Mouse (Mus musculus) embryonic stem cell, embryonic (primary cell): ENCODE results near the gene Dstn.

Source experiments
- CTCF ChIA-PET, 4 experiments: fragments of 300-600 bp in 2 of 4; fragments of 350-600 bp in 2 of 4; sonication (Branson Sonifier 250); formaldehyde crosslinking; loops; one replicate each; lab custom pipeline; 2022; ENCODE audit warnings: inconsistent platforms in 2 of 4; lab: Charles Lee
- POLR2A ChIA-PET, 4 experiments: fragments of 300-600 bp in 2 of 4; fragments of 350-600 bp in 2 of 4; sonication (Branson Sonifier 250); formaldehyde crosslinking; loops; one replicate each; lab custom pipeline; 2022; ENCODE audit warnings: antibody characterized with exemption in 4 of 4, inconsistent platforms in 1 of 4; lab: Charles Lee

The Dstn gene

DNA sequence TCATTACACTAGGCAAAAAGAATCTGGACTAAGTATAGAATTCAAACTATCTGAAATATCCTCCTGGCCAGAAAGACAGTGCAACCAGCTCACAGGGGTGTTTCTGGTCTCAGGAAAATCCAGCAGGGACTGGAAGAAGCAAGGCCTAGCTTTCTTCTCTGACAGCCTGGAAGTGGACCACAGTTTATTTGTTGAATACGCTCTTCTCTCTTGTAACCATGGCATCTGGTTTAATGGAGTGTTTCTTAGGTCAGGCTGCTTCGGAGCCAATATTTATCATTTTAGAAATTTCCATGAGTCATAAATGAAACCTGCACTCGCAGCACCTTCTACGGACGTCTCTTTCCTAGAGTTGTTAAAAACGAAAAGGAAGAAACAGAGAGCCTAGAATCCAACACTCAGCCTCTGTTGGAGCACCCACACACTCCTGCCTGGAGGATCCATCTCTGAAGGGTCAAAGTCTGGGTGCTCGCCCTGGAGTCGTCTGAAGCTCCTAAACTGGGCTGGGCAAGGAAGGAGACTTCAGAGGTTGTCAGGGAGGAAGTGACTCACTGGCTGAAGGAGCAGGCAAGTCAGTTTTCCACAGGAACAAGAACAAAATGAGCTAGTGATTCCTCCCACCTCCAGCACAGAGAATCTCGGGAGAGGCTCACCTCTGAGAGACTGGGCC lies 11.6 kb upstream of the Dstn start:
- ChIA-PET POLR2A (interaction anchor here in 2 of 4 experiments (0.7 to 5.5 kb wide), 9 partner anchors 10 to 21 kb away, joined by 3 to 26 read pairs (median 3); partner anchors contain the start of gene Dstn (in 1 of the 2)), CTCF (no interaction called here)

DNA sequence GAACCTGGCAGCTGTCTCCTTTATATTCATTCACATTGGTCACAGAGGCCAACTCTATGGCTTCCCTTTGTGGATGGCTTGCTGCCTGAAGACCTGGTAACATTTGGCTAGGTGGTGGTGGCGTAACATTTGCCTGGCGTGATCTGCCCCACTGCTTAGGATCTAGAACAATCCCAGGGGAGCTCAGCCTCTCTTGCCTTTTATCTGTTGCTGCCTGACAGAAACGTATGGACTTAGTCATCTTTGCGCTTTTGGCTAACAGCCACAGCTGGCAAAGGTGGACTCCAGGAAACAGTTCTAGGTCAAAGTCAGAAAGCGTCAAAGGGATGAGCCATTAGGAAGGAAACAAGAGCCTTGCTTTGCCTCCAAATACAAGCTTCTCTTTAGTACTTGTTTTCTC lies 10.2 kb upstream of the Dstn start:
- ChIA-PET POLR2A (interaction anchor here in 2 of 4 experiments (0.6 to 5.5 kb wide), 6 partner anchors 9 to 22 kb away, joined by 3 to 26 read pairs (median 3); partner anchors contain the start of gene Dstn (in 2 of the 2)), CTCF (no interaction called here)

DNA sequence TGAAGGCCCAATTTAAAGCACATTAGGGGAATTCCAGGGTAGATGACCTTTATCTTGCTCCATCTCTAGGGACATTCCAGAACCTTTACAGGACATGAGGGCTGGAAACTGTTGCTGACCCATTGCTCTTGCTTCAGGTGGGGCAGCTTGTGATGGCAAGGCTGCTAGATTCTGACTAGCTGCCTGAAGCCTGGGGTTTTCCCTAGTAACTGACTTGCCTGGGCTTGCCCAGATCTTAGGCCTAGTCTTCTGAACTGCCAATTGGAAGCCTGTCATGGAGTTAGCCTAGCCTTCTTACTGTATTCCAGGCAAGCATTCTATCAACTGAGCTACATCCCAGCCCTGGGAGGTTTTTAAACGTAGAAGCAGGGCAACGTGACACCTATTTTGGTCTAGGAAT lies 5.9 kb upstream of the Dstn start:
- CTCF ChIA-PET, result interaction anchor here in 1 of 4 experiments (0.5 to 1.0 kb wide), 2 partner anchors 16 to 508 kb away, joined by 3 read pairs; no protein-coding TSS in a partner anchor
- POLR2A ChIA-PET, result interaction anchor here in 2 of 4 experiments (0.6 to 2.4 kb wide), 26 partner anchors 8 to 373 kb away, joined by 3 to 21 read pairs (median 3); partner anchors contain the start of gene Rrbp1 (in 1 of the 2)

DNA sequence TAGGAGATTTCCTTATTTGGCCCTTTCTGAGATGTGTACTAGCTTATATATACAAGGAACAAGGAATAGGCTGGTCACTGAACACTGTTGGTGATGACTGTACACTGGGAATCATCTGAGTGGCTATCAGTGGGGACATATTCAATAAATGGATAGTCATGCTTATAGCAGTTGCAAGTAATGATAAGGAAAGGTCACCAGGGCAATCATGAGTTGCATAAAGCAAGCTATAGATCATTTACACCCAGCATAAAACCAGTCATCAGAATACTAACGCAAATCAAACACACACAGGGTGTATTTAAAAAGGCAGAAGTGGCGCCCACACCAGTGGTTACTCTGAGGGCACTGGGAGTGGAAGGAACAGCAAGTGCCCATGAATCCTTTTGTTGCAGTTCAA lies 2.9 kb upstream of the Dstn start:
- ChIA-PET POLR2A (interaction anchor here in 2 of 4 experiments (0.5 to 2.9 kb wide), 10 partner anchors 11 to 176 kb away, joined by 3 to 11 read pairs (median 3); partner anchors contain the start of gene Rrbp1 (in 1 of the 2)), CTCF (interaction anchor here in 2 of 4 experiments (0.7 to 1.3 kb wide), 2 partner anchors 27 to 69 kb away, joined by 3 read pairs; no protein-coding TSS in a partner anchor)

DNA sequence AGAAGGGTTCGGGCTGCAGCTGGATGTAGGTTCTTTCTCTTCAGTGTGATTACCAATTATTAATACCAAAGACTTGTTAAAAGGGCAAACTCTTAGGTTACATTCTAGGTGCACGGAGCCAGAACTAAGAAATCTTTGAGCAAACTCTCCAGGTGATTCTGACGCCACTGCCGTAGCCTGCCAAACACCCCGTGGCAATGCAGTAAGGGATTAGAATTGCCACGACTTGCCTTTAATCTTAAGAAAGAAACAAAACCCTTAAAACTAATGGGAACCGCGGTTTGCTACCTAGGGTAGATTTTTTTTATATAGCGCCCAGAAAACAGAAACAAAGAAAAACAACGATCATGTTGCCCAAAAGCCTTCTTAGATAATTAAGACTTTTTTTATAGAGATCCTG lies 899 bp upstream of the Dstn start:
- ChIA-PET CTCF (interaction anchor here in 2 of 4 experiments (0.7 kb wide), 2 partner anchors 66 to 120 kb away, joined by 4 to 5 read pairs; no protein-coding TSS in a partner anchor), POLR2A (interaction anchor here (0.5 to 2.9 kb wide), 20 partner anchors 9 to 1942 kb away, joined by 3 to 11 read pairs (median 4); partner anchors contain the start of gene Rrbp1 (in 2 of the 4))

DNA sequence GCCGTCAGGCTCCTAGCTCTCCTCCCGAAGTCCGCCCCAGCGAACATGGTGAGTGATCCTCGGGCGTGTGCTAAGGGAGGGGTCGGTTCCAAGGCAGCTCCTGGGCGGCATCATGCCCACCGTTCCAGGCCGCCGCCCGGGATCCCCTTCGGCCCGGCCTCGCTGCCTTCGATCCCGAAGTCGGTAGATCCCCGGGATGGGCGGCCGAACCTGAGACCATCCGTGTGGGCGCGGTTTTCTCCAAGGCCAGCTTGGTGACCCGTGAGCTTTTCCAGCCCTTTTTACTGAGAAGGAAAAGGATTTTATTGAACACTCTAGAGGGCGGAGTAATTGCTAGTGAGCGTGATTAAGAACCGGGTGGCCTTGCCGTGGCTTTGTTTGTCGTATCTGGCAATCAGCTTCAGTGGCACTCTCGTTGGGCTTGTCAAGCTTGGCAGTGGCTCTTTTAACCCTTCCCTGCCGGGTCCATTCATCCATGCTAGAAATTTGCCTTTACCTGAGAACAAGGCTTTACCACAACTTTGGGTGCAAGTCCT lies 548 bp downstream of the Dstn start:
- CTCF ChIA-PET, result interaction anchor here in 3 of 4 experiments (0.6 to 1.4 kb wide), 4 partner anchors 9 to 95 kb away, joined by 4 to 5 read pairs (median 4); partner anchors contain the start of gene Rrbp1 (in 1 of the 3)
- POLR2A ChIA-PET, result interaction anchor here (0.5 to 14.0 kb wide), 114 partner anchors 8 to 678 kb away, joined by 3 to 206 read pairs (median 4); partner anchors contain the start of genes Bfsp1 (in 3 of the 4), Rrbp1 (in 3 of the 4), Kat14 (in 2 of the 4) and Mgme1 (in 2 of the 4)

DNA sequence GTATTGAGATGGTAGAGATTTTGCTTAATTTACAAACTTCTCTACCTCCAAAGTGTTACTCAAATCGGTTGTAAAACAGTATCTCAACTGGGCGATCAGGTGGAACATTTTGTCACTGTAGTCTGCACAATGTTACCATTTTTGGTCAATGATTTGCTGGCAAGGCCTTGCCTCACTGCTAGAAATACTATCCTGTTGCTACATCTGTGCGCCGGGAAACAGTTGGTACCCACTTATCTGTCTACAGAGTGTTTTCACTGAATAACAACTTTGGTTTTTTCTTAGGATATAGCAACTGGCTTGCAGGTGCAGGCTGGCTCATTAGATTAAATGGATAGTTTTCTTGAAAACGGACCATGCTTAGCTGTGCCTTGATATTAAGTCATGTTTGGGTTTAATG lies 1.1 kb downstream of the Dstn start:
- POLR2A ChIA-PET, result interaction anchor here (0.8 to 14.0 kb wide), 79 partner anchors 8 to 677 kb away, joined by 3 to 206 read pairs (median 5); partner anchors contain the start of genes Rrbp1 (in 3 of the 4), Bfsp1 (in 2 of the 4), Kat14 (in 2 of the 4) and Pet117 (in 2 of the 4)
- CTCF ChIA-PET, result interaction anchor here in 3 of 4 experiments (0.6 to 1.4 kb wide), 4 partner anchors 9 to 95 kb away, joined by 4 to 5 read pairs (median 4); partner anchors contain the start of gene Rrbp1 (in 1 of the 3)

DNA sequence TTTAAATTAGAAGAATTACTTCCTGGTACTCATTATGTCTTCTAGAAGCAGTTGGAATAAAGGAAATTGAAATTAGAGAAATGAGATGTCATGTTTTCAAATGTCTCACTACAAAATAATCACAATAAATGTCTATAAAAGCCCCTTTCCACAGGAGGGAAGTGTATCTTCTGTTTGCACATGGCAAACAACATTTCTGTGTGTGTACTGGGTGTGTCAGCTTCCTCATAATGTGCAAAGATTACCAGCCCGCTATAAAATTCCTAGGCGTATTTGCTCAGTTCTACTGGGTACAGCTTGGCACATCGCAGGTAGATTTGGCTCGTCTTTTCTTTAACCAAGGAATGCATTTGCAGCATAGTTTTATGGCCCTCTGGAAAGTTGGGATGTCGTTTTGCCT lies 2.5 kb downstream of the Dstn start:
- ChIA-PET POLR2A (interaction anchor here in 3 of 4 experiments (0.5 to 14.0 kb wide), 17 partner anchors 8 to 541 kb away, joined by 3 to 206 read pairs (median 3); partner anchors contain the start of genes Rrbp1 (in 2 of the 3) and Mgme1 (in 1 of the 3)), CTCF (interaction anchor here in 1 of 4 experiments (0.7 kb wide), 1 partner anchor 64 kb away, joined by 3 read pairs; no protein-coding TSS in a partner anchor)

DNA sequence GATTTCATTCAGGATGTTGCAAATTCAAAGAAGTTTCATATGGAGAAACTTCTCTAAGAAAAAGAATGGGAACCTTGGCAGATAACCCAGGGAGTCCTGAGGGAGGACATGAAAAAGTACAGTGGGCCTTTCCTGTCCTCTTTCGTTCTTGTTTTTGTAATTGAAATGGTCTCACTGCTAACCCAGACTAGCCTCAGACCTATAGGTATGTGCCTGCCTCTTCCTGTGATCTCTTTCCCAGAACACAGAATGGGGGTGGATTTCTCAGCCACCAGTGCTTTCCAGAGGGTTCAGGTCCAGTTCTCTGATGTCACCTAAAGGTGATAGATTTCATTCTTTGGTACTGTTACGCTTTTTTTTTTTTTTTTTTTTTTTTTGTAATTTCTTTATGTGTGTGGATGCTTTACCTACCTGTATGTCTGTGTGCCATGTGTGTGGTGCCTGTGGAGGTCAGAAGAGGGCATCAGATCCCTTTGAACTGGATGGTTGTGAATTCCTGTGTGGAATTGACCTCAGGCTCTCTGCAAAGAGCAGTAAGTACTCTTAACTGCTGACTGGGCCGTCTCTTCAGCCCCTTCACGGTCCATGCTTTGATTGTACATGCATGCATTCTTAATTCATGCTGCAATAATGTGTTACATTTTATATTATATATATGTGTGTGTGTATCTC lies 3.8 kb downstream of the Dstn start:
- ChIA-PET POLR2A (interaction anchor here in 2 of 4 experiments (0.6 to 14.0 kb wide), 16 partner anchors 7 to 327 kb away, joined by 3 to 206 read pairs (median 4); partner anchors contain the start of gene Rrbp1 (in 2 of the 2)), CTCF (no interaction called here)

DNA sequence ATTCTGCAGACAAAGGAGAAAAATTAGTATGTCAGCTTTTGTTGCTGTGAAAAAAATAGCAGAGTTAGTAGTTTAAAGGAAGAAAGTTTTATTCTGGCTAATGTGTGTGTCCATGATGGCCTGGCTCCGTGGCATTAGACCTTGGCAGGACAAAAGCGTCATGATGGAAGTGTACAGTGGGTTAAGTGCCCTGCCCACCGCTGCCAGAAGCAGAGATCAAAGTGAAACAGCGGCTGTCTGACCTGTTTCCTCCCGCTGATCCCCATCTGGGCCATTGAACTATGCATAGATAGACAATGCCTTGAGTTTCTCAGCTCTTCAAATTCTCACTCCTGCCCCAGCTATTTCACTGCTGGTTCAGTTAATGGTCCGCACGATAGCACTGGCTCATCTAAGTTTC lies 9.0 kb downstream of the Dstn start:
- CTCF ChIA-PET, result interaction anchor here in 2 of 4 experiments (0.5 to 1.2 kb wide), 2 partner anchors 72 to 188 kb away, joined by 3 to 7 read pairs; no protein-coding TSS in a partner anchor
- POLR2A ChIA-PET, result interaction anchor here (0.6 to 14.0 kb wide), 22 partner anchors 7 to 384 kb away, joined by 3 to 206 read pairs (median 4); partner anchors contain the start of genes Dstn (in 4 of the 4) and Rrbp1 (in 1 of the 4)

DNA sequence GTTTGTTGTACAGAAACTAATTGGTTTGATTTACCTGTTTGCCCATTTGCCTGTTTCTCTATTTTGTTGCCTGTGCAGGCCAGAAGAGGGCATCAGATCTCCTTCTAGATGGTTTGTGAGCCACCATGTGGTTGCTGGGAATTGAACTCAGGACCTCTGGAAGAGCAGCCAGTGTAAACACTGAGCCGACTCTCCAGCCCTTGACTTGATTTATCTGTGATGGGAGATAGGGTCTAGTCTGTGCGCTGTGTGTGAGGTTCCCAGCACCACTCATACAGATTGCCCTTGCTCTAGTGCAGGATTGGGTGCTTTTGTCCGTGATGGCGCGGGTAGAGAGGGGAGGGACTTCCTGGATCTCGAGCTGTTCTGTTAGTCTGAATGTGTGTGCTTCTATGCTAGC lies 10.7 kb downstream of the Dstn start:
- ChIA-PET CTCF (interaction anchor here in 2 of 4 experiments (0.6 to 0.9 kb wide), 4 partner anchors 10 to 55 kb away, joined by 3 to 4 read pairs (median 4); partner anchors contain the start of gene Dstn (in 1 of the 2)), POLR2A (interaction anchor here in 3 of 4 experiments (0.5 to 14.0 kb wide), 15 partner anchors 8 to 326 kb away, joined by 3 to 206 read pairs (median 5); partner anchors contain the start of genes Dstn (in 3 of the 3) and Rrbp1 (in 1 of the 3))

DNA sequence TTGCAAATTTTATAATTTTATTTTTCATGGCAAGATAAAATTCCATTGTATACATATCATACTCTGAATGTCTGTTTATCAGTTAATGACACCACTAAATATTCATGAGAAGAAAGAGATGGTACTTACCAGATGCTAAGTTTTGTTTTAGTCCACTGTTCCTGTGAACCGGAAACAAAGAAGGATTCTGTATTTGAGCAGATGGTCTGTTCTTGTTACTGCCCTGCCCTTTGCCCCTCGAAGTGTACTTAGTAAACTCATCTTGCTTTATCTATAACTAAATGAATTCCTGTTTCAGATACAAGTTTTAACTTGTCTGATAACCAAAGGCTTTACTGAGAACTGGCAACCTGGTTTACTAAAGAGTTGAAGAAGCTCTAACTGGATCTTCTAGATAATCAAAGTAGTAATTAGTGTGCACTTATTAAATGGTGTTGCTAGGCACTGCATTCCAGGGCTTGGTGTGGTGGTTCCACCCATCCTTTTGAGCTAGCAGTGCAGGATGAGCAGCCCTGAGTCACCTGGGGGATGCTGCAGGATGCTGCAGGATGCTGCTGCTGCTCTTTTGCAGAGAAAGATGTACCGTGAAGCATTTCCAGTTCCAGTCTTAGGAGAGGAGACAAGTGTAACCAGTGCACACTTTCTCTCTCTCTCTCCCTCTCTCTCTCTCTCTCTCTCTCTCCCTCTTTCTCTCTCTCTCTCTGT lies 14.6 kb downstream of the Dstn start:
- ChIA-PET CTCF (no interaction called here), POLR2A (interaction anchor here in 2 of 4 experiments (0.7 to 7.4 kb wide), 4 partner anchors 8 to 14 kb away, joined by 5 to 108 read pairs (median 6); partner anchors contain the start of gene Dstn (in 2 of the 2))

DNA sequence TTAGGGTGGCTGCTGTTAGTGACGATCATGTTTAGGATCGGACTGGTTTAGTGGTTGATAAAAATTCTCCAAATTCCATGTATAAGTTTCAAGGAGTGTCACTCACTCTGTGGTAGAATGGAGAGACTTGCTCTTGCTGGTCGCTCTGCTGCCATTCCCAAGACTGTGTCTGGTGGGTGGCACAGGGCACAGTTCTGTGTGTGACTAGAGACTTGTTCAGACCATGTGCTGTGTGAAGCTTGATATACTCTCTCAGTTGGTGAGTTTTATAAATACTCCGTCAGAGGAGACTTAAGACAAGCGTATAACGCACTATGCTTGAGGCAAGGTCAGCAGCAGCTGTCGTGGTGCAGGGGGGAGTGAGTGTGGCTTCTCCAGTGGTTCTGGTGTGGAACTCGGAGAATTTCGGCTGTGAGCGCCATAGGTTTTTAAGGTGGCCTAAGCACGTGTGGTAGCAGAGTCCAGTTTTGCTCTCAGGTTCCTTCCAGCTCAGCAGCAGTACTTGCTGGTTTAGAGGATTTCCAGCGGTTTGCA lies 17.3 kb downstream of the Dstn start:
- POLR2A ChIA-PET, result interaction anchor here (0.6 to 12.4 kb wide), 14 partner anchors 9 to 81 kb away, joined by 3 to 206 read pairs (median 4); partner anchors contain the start of gene Dstn (in 3 of the 4)
- CTCF ChIA-PET, result interaction anchor here in 1 of 4 experiments (1.2 to 2.3 kb wide), 2 partner anchors 49 to 64 kb away, joined by 3 to 9 read pairs; no protein-coding TSS in a partner anchor

DNA sequence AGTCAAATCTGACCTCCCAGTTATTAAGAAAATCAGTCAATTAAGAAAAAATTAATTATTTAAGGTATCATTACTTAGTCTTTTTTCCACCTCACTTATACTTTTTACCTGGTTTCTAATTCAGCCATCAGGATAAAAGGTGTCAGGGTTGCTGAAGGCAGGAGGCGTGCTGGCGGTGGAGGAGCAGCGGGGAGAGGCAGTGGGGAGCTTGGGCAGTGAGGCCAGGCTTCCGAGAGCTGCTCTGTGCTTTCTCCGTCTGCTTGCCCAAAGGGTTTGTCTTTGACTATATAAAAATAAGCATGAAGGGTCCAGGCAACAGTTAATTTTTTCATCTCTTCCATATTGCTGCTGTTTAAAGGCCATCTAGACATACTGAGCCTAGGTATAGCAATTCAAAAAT lies 18.4 kb downstream of the Dstn start:
- ChIA-PET CTCF (interaction anchor here in 2 of 4 experiments (0.8 to 2.3 kb wide), 6 partner anchors 12 to 65 kb away, joined by 3 to 9 read pairs (median 3); no protein-coding TSS in a partner anchor), POLR2A (interaction anchor here (1.0 to 12.4 kb wide), 17 partner anchors 8 to 335 kb away, joined by 3 to 206 read pairs (median 4); partner anchors contain the start of genes Dstn (in 3 of the 4) and Rrbp1 (in 2 of the 4))

DNA sequence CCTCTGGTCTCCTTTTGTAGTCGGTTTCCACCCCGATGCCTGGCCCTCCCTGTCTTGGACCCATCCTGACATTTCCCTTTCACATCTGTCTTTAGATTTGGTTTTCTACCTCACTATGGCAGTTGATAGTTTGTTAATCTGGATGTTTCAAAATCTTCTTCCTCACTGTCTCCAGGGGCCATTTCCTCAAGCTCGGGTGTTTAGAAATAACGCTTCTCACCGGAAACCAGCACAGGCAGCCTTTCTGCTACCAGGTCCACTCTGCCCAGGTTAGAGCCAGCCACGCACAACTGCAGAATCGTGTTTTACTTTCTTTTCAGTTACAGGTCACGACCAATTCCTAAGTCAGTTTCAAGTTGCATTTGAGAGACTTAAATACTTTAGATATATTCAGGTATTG lies 19.3 kb downstream of the Dstn start:
- ChIA-PET POLR2A (interaction anchor here in 2 of 4 experiments (1.1 to 12.4 kb wide), 11 partner anchors 9 to 335 kb away, joined by 3 to 206 read pairs (median 8); partner anchors contain the start of genes Dstn (in 2 of the 2) and Rrbp1 (in 1 of the 2)), CTCF (interaction anchor here in 2 of 4 experiments (0.8 to 2.3 kb wide), 5 partner anchors 11 to 66 kb away, joined by 3 to 9 read pairs (median 3); no protein-coding TSS in a partner anchor)

DNA sequence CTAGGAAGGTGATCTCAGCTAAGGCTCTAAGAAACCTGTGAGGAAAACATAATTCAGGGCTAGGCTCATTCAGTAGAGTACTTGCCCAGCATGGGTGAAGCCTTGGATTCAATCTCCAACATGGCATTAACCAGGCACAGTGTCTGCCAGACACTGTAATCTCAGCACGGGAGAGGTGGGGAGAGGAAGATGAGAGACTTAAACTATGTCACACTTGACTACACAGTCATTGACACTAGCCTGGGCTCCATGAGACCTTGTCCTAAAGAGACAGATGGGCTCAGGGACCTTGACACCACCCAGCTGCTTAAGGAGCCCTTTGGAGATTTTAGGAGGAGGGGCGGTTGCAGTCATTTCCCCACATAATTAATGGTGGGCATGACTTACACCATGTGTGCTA lies 22.7 kb downstream of the Dstn start:
- ChIA-PET POLR2A (interaction anchor here in 3 of 4 experiments (0.6 to 12.4 kb wide), 10 partner anchors 8 to 466 kb away, joined by 3 to 206 read pairs (median 4); partner anchors contain the start of genes Dstn (in 1 of the 3) and Rrbp1 (in 1 of the 3)), CTCF (interaction anchor here in 1 of 4 experiments (0.7 kb wide), 1 partner anchor 11 kb away, joined by 3 read pairs; no protein-coding TSS in a partner anchor)
